Mouse (Mus musculus) embryonic facial prominence, embryonic 15.5 days (tissue): ENCODE results near the gene Desi1. TPM values are rescaled to one million over a fixed set of nuclear protein-coding genes. Genes with fewer than 3 reads are reported as not detected.

Experiments used
- ATAC-seq: fragments of 200-750 bp; cut with Nextera tagmentation; 2 replicates; pipeline ENCODE4 v1.8.0; 2017; ENCODE audit warnings: low read depth, moderate TSS enrichment; ENCODE audit not compliant: insufficient number of reproducible peaks, low FRiP score, low TSS enrichment
- H3K27ac ChIP-seq: fragments of 300-500 bp; sonication (generic); replicated peaks from 2 replicates; pipeline ENCODE4 v1.5.1; 2015; ENCODE audit warnings: mild to moderate bottlenecking, inconsistent platforms
- H3K27me3 ChIP-seq: fragments of 300-500 bp; sonication (generic); 2 replicates; pipeline ENCODE4 v1.6.1; 2015; ENCODE audit warnings: inconsistent platforms
- H3K36me3 ChIP-seq: fragments of 300-500 bp; sonication (generic); 2 replicates; pipeline ENCODE4 v1.6.1; 2015; ENCODE audit warnings: mild to moderate bottlenecking, inconsistent platforms
- H3K4me1 ChIP-seq: fragments of 300-500 bp; sonication (generic); 2 replicates; pipeline ENCODE4 v1.6.1; 2015; ENCODE audit warnings: inconsistent platforms
- H3K4me2 ChIP-seq: fragments of 300-500 bp; sonication (generic); replicated peaks from 2 replicates; pipeline ENCODE4 v1.6.1; 2015; ENCODE audit warnings: mild to moderate bottlenecking, inconsistent platforms
- H3K4me3 ChIP-seq: fragments of 300-500 bp; sonication (generic); replicated peaks from 2 replicates; pipeline ENCODE4 v1.5.1; 2015; ENCODE audit warnings: mild to moderate bottlenecking, inconsistent platforms
- H3K9ac ChIP-seq: fragments of 300-500 bp; sonication (generic); 2 replicates; pipeline ENCODE4 v1.6.1; 2015; ENCODE audit warnings: inconsistent platforms
- H3K9me3 ChIP-seq: fragments of 300-500 bp; sonication (generic); replicated peaks from 2 replicates; pipeline ENCODE4 v1.6.1; 2016; ENCODE audit warnings: inconsistent platforms
- WGBS: fragments of 180-500 bp; shearing (Covaris S2); methylation state at CpG from one replicate; pipeline ENCODE4 v1.1.7; 2015; 5-methylcytosine and 5-hydroxymethylcytosine counted together
- polyA plus RNA-seq: library from polyadenylated mRNA; unstranded; fragments of >200 nt; fragmentation: Nextera tagmentation; extraction: Ambion mirVana; gene quantifications from 2 replicates; pipeline ENCODE4 v1.2.1, GENCODE M21; 2015

The Desi1 gene
- polyA plus RNA-seq, 1 experiment from 2014 or later: 29.3 TPM

DNA sequence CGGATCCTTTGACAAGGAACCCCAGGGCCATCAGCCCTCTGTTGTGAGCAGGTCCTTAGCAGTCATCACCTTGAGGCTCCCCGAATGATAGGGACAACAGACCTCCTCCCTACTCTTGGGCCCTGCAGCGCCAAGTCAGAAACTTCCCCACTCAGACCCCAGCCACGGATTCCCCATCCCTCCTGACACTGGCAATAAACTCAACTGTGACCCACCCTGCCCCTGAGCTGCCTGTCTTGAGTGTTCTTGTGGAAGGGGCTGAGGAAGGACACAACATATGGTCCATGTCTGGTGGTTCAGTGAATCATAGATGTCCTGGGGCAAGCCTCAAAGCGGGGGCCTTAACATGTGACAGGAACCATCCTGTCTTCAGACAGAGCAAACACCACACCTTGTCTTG lies 82.9 kb downstream of the Desi1 start:
- Histone ChIP-seq H3K9ac (no peak overlapping the region), H3K27me3 (no peaks in the 10 kb centered on the region), H3K4me2 (no peak overlapping the region), H3K4me3 (no peak overlapping the region), H3K27ac (no peak overlapping the region), H3K9me3 (no peaks in the 10 kb centered on the region), H3K36me3 (peaks cover 37% of the 10 kb centered on the region), H3K4me1 (no peaks in the 10 kb centered on the region)
- WGBS: 80% methylated on average over 5 of the region's 5 CpGs
- no peak for ATAC-seq

DNA sequence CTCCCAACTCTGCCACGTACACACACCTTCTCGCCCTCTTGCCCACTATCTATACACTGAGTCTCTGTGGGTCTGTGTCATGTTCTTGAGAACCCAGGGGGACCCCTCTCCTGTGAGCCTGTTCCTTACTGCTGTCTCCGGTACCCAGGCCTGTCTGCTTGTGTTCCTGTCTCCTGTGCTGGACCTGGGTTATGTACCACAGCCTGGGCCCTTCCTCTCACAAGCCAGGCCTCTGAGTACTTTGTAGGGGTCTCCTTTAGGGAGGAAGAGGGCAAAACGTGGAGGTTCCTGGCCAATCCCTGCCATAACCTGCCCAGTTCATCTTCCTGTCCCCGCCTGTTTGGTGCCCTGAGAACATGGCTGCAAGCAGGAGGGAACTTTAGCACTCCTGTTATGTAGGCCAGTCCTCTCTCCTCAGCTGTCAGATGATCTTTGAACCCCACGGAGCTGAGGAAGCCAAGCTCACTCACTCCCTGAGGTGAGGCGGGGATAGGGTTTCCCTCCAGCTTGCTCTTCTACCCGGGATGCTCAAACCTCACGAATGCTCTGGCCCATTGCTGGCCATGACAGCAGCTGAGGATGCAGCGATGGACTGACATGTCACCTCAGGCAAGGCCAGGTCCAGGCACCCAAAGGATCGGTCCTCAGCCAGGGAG lies 84.1 kb downstream of the Desi1 start:
- peaks cover 26% of the 10 kb centered on the region for H3K36me3 ChIP-seq
- no peaks in the 10 kb centered on the region for H3K4me1 ChIP-seq
- H3K4me3 ChIP-seq: no peak overlapping the region
- H3K27ac ChIP-seq: no peak overlapping the region
- H3K9me3 ChIP-seq: no peaks in the 10 kb centered on the region
- no peaks in the 10 kb centered on the region for H3K27me3 ChIP-seq
- WGBS: 75% methylated on average over 11 of the region's 11 CpGs
- no peak overlapping the region for H3K9ac ChIP-seq
- H3K4me2 ChIP-seq: no peak overlapping the region
- no peak; the same call in 1 of the 2 replicates for ATAC-seq

- Histone ChIP-seq H3K27ac (no peak overlapping the region), H3K4me3 (no peak overlapping the region), H3K4me1 (no peaks in the 10 kb centered on the region), H3K4me2 (no peak overlapping the region), H3K9ac (no peak overlapping the region), H3K9me3 (no peaks in the 10 kb centered on the region), H3K27me3 (no peaks in the 10 kb centered on the region), H3K36me3 (peaks cover 20% of the 10 kb centered on the region)
- 80% methylated on average over 10 of the region's 10 CpGs for WGBS
- ATAC-seq: no peak
Measured at GRCm38 (mm10) chr15:81949076-81949475, 84.6 kb downstream of the Desi1 start.

DNA sequence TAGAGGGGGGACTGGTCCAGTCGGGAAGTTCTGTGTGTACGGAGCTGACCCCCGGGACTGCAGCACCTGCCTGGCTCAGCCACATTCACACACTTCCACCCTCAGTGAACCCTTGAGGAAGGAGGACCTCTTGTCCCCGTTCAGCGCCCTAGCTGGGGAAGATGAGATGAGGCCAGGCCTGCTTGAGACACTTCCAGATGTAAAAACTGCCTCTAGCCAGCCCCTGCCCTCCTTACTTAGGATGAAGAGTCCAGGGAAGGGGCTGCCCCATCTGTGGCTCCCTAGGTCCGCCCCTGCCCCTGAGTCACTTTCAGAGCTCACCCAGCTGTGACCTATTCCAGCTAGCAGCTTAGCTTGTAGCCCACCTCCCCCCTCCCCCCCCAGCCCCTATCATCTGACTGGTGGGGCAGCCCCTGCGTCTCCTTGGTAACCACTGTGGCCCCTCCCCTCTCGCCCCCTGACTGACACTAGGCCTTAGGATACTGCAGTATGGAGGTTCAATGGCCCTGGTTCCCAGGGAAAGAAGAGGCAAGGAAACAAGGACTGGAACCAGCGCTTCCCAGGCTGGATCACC lies 90.4 kb downstream of the Desi1 start:
- no peak overlapping the region for H3K9ac ChIP-seq

More for the DNA sequence above, 90.4 kb downstream of the Desi1 start:
- Histone ChIP-seq H3K27me3 (no peaks in the 10 kb centered on the region), H3K4me2 (no peak overlapping the region), H3K36me3 (no peaks in the 10 kb centered on the region), H3K9me3 (no peaks in the 10 kb centered on the region), H3K4me3 (no peak overlapping the region), H3K4me1 (peaks cover 4% of the 10 kb centered on the region), H3K27ac (no peak overlapping the region)
- WGBS: 10% methylated on average over 9 of the region's 9 CpGs
- peak; percentile 15; the same call in 1 of the 2 replicates for ATAC-seq

Other genes with a start within 250 kb of the Desi1 start
- 31.1 and 32.3 TPM in 2 replicates for gene Tef, start 231.4 kb downstream of the Desi1 start, polyA plus RNA-seq
- 31.4 and 33.8 TPM in 2 replicates for gene Tob2, start 175.1 kb downstream of the Desi1 start, polyA plus RNA-seq
- gene Phf5a, start 162.0 kb downstream of the Desi1 start, polyA plus RNA-seq: 133 and 145 TPM in 2 replicates
- 156 and 164 TPM in 2 replicates for gene Aco2, start 161.6 kb downstream of the Desi1 start, polyA plus RNA-seq
- gene Polr3h, start 107.6 kb downstream of the Desi1 start, polyA plus RNA-seq: 64.2 and 65.3 TPM in 2 replicates
- 17.5 and 19.3 TPM in 2 replicates for gene Csdc2, start 97.1 kb downstream of the Desi1 start, polyA plus RNA-seq
- 35.9 and 39.6 TPM in 2 replicates for gene Pmm1, start 72.9 kb downstream of the Desi1 start, polyA plus RNA-seq
- gene 1700029P11Rik, start 53.3 kb downstream of the Desi1 start, polyA plus RNA-seq: not detected in 2 replicates
- 75.5 and 82.1 TPM in 2 replicates for gene Xrcc6, start 46.0 kb downstream of the Desi1 start, polyA plus RNA-seq
- gene Snu13, start 13.7 kb upstream of the Desi1 start, polyA plus RNA-seq: 246 and 260 TPM in 2 replicates
- not detected in 2 replicates for gene 4930407I10Rik, start 25.3 kb upstream of the Desi1 start, polyA plus RNA-seq
- 0.04 and 0.11 TPM in 2 replicates for gene Mei1, start 36.1 kb upstream of the Desi1 start, polyA plus RNA-seq
- 27.6 and 31.1 TPM in 2 replicates for gene Ccdc134, start 94.1 kb upstream of the Desi1 start, polyA plus RNA-seq
- gene Srebf2, start 113.3 kb upstream of the Desi1 start, polyA plus RNA-seq: 159 and 162 TPM in 2 replicates
- gene Shisa8, start 179.0 kb upstream of the Desi1 start, polyA plus RNA-seq: 1.5 and 2.9 TPM in 2 replicates
- 0.58 and 0.61 TPM in 2 replicates for gene Tnfrsf13c, start 190.5 kb upstream of the Desi1 start, polyA plus RNA-seq
- gene Cenpm, start 210.9 kb upstream of the Desi1 start, polyA plus RNA-seq: 57.7 and 60.9 TPM in 2 replicates
- not detected in 2 replicates for gene 1500009C09Rik, start 218.5 kb upstream of the Desi1 start, polyA plus RNA-seq
- 17.1 and 18.7 TPM in 2 replicates for gene Sept3, start 241.0 kb upstream of the Desi1 start, polyA plus RNA-seq